Mouse (Mus musculus): ENCODE data around the gene Epha10.

Epha10 gene

DNA sequence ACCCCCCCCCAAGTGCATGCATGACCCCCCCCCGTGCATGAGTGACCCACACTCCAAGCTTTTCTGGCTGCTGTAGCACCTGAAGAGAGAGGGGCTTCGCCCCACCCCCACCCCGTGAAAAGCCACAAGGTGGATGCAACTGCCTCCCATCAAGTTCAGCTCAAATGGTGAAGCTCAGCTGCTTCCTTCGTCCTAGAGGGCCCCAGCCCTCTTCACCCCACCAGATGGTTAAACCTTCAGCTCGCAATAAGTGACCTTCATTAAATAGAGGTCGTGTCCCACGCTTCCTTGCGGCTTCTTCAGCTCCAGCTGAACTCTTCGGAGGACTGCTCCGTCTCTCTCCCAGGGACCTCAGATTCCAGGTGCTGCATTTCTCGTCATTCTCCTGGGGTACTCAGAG, at the start of gene Epha10:
Epha10 (plus strand) TSS at position 301 of the 400 bp plus-strand sequence.
- no peak for DNase-seq

DNA sequence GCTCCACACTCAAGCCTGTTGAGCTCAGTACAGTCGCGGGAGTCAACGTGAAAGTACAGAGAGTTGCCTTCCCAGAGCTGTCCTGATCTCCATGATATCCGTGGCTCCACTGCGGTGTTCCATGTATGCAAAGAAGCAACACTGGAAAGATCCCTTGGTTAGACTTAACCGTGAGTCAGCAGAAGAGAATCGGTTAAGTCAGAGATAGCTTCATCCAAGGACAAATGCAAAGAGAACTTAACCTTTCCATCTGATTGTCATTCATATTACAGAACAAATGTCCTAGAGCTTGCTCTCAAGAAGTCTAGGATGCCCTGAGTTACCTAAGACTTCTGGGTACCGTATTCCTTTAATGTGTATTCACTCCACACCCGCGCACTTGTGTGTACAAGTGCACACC, 47.9 kb upstream of the Epha10 start:
- DNase-seq = no peak

DNA sequence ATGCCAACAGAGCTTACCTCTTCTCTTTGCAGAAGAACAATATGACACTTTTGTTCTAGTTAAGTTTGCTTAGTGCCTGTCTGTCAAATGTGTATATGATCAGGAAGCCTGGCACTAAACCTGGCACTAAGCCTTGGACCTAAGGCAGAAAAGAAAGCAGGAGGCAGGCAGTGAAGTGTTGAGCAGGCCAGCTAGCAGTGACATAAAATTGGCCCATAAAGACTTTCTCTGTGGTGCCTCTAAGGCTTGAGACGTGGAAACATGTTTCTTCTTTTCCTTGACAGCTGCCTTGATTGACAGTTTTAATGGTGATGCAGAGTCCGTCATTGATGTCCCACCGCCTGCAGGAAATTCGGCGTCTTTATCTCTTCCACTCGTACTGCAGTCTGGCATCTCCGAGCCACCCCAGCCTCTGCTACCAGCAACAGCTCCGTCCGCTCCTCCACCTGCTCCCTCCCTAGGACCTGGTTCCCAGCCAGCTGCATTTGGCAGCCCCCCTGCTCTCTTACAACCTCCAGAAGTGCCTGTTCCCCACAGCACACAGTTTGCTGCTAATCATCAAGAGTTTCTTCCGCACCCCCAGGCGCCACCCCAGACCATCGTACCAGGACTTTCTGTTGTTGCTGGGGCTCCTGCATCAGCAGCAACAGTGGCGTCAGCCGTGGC, 42.5 kb upstream of the Epha10 start:
- no peak for DNase-seq

DNA sequence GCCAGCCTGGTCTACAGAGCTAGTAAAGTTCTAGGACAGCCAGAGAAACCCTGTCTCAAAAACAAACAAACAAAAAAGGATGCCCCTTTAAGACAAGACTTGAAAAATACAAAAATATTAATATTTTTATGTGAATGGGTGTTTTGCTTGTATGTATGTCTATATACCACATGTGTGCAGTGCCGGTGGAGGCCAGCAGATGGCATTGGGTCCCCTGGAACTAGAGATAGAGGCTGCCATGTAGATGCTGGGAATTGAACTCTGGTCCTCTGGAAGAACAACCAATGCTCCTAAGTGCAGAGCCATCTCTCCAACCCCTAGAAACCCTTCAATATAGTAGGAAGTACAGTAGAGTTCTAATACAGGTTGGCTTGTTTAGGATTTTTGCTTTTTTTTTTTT, 39.7 kb upstream of the Epha10 start:
- DNase-seq = no peak

DNA sequence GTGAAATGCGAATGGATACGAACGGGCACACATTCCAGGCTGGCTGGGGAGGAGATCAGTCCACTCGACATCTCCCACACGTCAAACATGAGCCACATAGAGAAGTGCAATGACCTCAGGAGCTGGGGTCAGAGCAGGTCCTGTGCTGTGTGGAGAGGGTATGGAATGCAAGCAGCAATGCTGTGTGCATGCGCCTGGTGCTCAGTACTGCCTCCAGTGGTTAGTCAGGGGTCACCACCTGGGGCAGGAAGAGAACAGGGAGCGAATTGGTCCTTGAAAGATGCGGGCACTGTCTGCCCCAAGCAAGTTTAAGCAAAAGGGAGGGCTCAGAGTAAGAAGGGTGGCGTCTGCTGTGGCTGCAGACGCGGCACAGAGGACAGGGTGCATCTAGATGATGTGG, 37.2 kb upstream of the Epha10 start:
- DNase-seq = peak; percentile 55

DNA sequence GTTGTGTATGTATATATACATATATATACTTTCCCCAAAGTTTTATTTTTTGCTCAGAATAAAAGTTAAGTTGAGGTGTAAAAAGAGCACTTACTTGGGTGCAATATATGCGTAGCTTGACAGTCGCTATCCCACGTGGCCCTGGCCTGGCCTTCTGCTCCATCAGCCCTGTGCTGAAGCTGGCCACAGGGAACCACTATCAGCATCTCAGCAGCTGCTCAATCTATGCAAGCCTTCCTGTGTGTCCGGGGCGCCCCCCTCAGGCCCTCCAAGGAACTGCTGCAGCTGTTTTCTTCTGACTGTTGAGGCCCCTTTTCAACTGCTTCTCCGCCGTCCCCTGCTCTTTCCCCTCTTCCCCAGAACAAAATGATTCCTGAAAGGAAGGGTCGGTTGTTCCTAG, 33.1 kb upstream of the Epha10 start:
- peak; percentile 83 for DNase-seq

DNA sequence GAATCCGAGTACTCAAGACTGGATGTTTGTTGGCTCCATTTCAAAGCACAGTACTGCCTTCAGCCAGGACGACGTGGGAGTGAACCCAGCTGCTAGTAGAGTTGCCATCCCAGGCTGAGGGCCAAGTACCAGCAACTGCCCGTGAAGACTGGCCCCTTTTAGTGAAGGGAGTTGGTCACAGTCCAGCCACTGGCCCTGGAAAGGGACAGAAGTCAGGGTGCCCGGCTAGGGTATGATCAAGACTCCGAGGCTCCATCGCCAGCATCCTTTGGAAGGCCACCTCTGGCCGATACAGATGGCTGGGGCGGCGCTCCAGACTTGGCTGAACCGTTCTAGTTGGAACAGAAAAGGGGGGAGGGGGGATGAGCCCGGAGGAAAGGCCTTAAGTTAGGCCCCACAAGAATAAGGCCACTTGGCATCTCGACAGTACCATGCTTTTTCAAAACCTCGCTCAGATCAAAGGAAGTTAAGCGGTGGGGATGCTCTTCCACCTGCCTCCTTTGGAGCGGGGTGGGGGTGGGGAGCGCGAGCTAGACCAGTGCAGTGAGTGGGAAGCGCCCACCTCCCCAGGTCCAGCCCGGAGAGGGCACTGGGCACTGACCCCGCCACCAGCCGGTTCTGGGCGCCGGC, 31.0 kb upstream of the Epha10 start:
- no peak for DNase-seq

DNA sequence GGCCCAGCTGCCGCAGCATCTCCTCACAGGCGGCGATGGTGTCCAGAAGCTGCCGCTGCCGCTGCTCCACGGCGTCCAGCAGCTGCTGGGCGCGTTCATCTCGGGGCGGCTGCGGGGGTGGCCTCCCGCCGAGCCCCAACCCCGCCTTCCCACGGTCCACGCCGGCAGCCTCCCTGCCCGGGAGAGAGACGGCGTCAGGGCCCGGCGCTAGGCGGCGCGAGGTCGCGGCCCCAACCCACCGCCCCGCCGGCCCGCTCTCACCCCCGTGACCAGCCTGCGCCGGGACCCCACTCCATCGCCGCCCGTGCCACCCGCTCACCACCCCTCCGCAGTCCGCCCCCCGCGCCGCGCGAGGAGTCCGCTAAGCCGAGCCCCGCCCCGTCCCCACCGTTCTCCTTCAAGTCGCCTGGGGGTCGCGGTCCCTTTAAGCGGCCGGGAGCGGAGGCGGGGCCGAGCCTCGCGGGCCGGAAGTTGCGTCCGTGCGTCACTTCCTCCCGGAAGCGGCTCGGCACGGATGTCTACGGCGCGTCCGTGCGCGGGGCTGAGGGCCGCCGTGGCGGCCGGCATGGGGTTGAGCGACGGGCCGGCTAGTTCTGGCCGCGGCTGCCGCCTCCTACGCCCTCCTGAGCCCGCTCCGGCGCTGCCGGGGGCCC, 30.3 kb upstream of the Epha10 start, which contains the start of gene Yrdc:
Yrdc (plus strand) TSS at position 419 of the 653 bp plus-strand sequence.
- DNase-seq = peak; percentile 95

DNA sequence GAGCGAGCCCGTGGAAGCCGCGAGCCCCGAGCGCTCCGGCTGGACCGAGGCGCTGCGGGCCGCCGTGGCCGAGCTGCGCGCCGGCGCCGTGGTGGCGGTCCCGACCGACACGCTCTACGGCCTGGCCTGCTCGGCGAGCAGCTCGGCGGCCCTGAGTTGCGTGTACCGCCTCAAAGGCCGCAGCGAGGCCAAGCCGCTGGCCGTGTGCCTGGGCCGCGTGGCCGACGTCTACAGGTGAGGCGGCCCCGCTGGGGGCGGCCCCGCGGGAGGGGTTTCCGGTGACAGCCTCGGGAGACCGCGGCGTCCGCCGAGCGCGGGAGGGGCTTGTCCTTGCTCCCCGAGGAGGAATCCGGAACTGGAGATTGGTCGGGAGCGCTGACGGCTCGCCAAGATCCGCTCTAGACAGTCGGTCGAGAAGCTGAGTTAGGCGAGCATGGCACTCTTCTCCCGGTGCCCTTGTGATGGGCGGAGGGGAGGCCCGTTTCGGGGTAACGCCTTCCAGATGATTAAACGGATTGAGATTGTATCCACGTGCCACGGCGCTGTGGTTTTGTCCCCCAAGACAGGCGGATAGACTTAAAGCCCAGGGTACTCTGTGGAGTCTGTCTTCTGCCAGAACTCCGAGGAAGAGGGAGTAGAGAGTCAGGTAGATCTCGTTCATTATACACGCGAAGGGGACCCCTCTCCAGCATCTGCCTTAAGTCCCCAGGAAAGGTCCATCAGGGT, 29.6 kb upstream of the Epha10 start, which contains the start of gene 1110065P20Rik:
1110065P20Rik (minus strand) TSS at position 264 of the 726 bp plus-strand sequence.
- peak; percentile 84 for DNase-seq

DNA sequence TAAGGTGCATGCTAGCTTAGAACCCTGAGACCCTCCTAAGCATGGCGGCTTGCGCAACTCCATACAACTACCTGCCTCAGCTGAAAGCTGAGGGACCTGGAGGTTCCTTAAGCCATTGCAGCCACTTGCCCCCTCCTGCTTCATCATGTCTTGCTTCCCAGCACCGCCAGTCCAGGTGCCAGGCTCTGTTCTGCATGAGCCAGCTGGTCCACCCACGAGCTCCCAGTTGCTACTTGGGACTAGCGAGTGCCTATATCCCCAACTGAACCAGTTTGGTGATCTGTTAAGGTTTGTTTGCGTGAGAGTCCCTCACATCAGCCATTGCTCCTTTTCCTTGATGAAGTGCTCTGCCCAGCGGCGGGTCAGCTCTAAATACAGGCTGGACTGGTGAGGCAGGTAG, 24.4 kb upstream of the Epha10 start:
- no peak for DNase-seq

DNA sequence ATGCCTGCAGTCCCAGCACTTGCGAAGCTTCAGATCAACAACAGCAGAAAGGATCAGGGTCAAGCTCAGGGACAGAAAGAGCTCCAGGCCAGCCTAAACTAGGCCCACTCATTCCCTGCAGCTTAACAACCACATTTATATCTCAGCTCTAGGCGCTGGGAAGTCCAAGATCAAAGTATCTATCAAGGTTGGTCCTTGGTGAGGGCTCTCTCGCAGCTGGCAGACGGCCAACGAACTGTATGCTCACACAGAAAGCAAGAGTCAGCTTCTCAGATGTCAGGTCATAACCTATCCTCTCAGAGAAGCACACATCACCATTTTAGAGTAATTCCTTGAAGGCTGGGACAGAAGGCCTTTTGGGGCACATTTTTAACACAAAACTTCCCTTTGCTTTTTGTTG, 22.3 kb upstream of the Epha10 start:
- DNase-seq = no peak

DNA sequence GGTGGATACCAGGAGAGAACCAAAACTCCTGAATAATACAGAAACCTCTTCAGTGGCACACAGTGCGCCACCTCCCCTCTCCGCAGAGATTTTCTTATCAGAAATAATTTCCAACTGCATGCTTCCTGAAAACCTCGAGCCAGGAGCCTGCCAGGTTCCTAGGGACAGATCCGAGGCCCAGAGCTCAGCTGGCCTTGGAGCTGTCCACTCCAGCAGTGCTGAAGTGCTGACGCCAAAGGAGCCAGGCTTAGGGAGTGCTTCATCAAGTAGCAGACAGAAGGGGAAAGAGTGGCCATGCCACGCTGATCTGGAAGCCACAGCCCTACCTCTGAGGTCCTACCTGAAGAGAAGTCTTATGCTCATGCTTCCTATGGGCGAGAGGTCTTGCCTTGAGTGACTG, 20.3 kb upstream of the Epha10 start:
- DNase-seq = peak; percentile 44

DNA sequence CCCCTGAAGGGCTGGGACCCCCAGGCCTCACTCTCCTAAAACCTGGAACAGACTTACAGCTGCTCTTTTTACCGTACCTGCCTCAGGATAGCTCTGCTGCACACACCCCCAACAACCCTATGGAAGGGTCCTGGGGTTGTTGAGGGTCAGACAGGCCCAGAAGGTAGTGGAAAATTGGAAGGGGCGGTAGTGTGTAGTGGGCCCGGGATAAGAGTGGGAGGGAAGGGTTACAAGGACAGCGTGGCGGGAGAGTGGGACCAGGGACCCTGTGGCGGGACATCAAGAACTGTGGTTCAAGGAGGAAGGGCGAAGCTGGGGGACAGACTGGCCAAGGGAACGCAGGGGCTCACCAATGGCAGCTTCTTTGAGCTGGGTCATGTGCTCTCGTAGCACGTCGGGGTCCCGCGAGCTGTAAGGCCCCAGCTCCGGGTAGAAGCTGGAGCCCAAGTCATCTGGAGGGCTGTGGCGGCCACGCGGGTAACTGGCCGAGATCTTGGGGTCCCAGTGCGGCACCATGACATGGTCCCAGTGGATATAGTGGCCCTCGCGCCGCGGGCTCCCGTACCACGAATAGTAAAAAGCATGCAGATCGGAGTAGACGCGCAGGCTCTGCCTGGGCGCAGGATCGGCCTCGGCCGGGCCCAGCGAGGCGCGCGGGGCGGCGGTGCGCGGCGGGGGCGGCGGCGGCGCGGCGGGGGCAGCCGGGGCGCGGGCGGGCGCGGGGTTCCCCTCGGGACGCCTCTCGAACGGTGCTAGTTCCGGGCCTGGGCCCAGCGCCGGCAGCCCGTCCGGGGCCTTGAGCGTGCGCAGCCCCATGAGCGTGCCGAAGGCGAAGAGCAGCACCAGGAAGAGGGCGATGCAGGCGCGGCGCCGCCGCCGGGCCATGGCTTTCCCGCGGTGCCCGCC, 19.2 kb upstream of the Epha10 start, which contains the start of gene Maneal:
Maneal (minus strand) TSS at position 889 of the 906 bp plus-strand sequence.
- no peak for DNase-seq

DNA sequence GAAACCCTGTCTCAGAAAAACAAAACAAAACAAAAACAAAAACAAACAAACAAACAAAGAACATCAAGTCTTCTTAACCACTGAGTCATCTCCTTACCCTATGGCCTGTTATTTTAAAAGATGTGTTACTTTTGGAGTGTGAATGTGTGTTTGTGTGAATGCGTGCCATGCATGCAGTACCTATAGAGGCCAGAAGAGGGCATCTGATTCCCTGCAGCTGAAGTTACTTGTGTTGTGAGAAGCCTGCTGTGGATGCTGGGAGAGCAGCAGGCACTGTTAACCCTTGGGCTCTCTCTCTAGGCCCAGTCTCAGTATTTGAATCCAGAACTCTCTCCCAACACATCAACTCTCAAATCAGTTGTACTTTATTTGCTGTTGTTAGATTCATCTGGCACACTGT, 8.0 kb upstream of the Epha10 start:
- DNase-seq = no peak

DNA sequence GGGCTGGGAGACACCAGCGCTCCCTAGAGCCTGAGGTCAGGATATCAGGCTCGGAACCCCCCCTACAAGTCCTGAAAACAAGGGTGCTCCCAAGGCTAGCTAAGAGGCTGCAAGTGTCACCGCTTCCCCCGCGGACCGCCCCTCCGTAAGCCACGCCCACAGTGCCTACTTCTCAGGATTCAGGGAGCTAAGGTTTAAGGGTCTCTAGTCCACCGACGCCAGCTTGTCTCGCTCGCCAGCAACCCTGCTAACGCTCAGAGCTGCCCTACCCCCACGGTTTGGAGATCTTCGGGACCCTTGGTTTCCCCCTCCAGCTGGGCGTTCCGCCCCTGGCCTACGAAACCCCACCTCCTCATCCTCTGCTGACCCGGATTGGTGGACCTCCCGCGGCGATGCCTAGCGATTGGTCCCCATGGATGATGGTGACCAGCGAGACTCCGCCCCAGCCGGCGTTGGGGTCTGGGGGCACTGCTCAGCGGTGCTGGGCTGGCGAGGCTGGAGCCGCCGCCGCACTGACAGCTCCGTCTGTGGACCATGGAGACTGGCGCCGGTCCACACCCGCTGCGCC, 726 bp downstream of the Epha10 start:
- no peak for DNase-seq

DNA sequence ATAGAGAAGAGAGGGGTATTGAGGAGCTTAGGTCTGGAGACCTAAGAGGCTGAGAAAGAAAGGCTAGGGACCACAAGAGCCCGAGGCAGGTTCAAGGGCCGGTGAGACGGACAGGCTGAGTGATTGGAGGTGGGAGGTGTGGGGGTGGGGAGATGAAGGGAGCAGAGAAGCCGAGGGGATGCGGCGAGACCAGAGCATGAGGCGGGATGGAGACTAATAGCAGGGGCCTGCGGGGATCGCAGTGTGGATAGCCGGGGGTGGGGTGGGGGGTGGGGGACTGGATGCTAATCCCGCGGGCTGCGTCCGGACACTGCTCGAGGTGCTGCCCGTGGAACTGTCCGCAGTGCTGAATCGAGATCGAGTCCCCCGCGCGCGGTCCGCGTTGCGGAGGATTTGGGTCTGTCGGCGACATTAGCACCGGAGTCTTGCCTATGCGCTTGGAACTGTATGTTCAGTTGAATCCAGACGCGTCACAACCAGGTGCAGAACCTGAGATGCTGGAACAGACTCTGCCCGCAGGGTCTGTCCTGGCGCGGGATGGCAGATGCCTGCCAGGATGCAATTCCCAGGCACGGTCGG, 1.5 kb downstream of the Epha10 start:
- DNase-seq = peak; percentile 18

DNA sequence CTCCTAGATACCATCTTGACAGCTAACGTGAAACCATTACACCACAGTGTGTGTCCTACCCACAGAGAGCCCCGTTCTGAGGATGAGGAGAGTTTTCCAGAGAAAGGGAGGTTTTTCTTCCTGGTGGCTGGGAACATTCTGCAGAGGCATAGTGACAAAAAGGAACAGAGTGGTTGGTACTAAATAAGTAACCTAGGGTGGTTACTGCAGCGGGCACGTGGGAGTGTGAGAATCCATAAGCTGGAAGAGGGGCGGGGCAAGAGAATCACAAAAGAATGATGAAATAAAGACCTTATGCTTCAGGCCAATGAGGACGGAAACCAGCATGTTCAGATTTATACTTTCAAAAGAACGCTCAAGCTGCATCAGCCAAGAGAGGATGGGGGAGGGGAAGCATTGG, 8.0 kb downstream of the Epha10 start:
- no peak for DNase-seq

DNA sequence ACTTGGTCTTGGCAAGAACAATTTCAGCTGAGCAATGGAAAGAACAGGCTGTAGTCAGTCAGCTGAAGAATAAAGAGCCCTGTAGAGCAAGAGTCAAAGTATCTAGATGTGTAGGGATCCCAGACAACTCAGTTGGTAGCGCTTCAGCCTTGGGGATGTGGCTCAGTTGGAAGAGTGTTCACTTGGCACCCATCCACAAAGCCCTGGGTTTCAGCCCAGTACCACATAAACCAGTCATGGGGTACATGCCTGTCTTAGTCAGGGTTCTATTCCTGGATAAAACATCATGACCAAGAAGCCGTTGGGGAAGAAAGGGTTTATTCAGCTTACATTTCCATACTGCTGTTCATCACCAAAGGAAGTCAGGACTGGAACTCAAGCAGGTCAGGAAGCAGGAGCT, 9.2 kb downstream of the Epha10 start:
- no peak for DNase-seq

DNA sequence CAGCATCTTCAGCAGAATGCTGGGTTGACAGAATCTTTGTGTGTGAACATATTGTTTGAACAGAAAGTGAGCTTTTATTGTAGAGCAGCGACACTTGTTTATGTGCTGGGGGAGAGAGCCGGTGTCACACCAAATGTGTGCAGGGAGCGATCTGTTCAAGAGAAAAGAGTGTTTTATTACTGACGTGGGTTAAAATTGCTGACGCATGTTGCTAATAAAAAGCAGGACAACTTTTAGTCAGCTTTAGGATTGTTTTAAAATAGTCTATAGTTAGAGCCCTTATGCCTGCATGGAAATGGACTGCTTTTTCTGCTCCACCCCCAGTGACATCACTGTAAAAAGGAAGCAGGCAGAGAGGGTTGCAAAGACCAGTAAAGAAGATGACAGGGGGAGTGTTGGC, 10.1 kb downstream of the Epha10 start:
- no peak for DNase-seq

DNA sequence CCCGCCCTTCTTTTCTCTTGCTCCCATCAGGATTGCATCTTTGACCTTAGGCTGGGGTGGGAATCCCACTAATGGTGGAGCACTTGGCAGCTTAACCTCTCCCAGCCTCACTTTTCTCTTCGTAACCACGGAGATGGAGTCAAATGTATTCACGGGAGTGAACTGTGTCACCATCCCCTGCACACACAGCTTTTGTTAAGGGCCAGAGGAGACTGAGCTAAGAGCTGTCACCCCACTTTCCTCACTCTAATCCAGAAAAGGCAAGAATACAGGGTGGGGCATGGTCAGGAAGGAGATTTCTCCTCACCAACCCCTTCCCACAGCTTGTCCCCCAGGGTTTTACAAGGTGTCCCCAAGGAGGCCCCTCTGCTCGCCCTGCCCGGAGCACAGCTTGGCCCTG, 13.1 kb downstream of the Epha10 start:
- no peak for DNase-seq
